Mouse (Mus musculus) left cerebral cortex, postnatal 36 days (tissue): Measurements from ENCODE around the gene Ubxn6. TPM values are rescaled to one million over a fixed set of nuclear protein-coding genes. Genes with fewer than 3 reads are reported as not detected.
"Not testable (repeated sequence)": the region's sequence is repeated elsewhere in the genome, so short reads cannot be mapped to it uniquely, and the experiment has no call there.

ENCODE experiments used
- DNase-seq, 2 experiments: peaks; one replicate each; pipeline ENCODE4 v3.0.0; 2021 to 2022; ENCODE audit warnings: low spot score in 2 of 2, mixed read lengths in 1 of 2
- intact Hi-C: fragments of 180-260 bp; cut with DNase I; formaldehyde crosslinking; loops from one replicate; pipeline ENCODE4 v1.15.1; 2025
- total RNA-seq, 2 experiments: library from RNA; stranded (reverse); gene quantifications; 2 replicates each; pipeline ENCODE4 v1.2.3; 2021

Gene Ubxn6
- total RNA-seq: 10 to 100 TPM; 87.9 to 94.9 TPM

- intact Hi-C loops: loop anchor here (2.0 kb wide), 1 partner anchor 34 kb away; the partner anchor contains the start of gene Chaf1a
Observed at GRCm38 (mm10) chr17:56074827-56075208, at the start of gene Ubxn6. Gene Ubxn6 (minus strand): TSS chr17:56075028.

GRCm38 (mm10) chr17:56123681-56124340 lies 49.0 kb upstream of the Ubxn6 start:
- no peak for DNase-seq
- intact Hi-C loops: loop anchor here (5.0 kb wide), 1 partner anchor 33 kb away; no protein-coding TSS in a partner anchor

More at GRCm38 (mm10) chr17:56074827-56075208, at the start of gene Ubxn6:
- peak; percentile 98 for DNase-seq

GRCm38 (mm10) chr17:56123161-56123560 lies 48.3 kb upstream of the Ubxn6 start:
- DNase-seq: no peak
- intact Hi-C loops: loop anchor here (5.0 kb wide), 1 partner anchor 34 kb away; no protein-coding TSS in a partner anchor

- intact Hi-C loops: loop anchor here (5.0 kb wide), 1 partner anchor 35 kb away; no protein-coding TSS in a partner anchor
Observed at GRCm38 (mm10) chr17:56121826-56122225, 47.0 kb upstream of the Ubxn6 start, which contains the start of gene Lrg1. Gene Lrg1 (minus strand): TSS chr17:56122001.

GRCm38 (mm10) chr17:56119981-56120880 lies 45.4 kb upstream of the Ubxn6 start:
- intact Hi-C loops: loop anchor here (5.0 kb wide), 1 partner anchor 37 kb away; no protein-coding TSS in a partner anchor
- no peak for DNase-seq

More at GRCm38 (mm10) chr17:56121826-56122225, 47.0 kb upstream of the Ubxn6 start, which contains the start of gene Lrg1:
- DNase-seq: no peak

- intact Hi-C loops: no loop called here
- no peak for DNase-seq
Observed at GRCm38 (mm10) chr17:56119431-56119830, 44.6 kb upstream of the Ubxn6 start.

- peak in 1 of 2 experiments; percentile 45 for DNase-seq
- intact Hi-C loops: no loop called here
Observed at GRCm38 (mm10) chr17:56117251-56117710, 42.5 kb upstream of the Ubxn6 start, which contains the start of gene Plin5. Gene Plin5 (minus strand): TSS chr17:56117596.

- intact Hi-C loops: no loop called here
- no peak for DNase-seq
Observed at GRCm38 (mm10) chr17:56116193-56116592, 41.4 kb upstream of the Ubxn6 start.

- DNase-seq: no peak
- intact Hi-C loops: no loop called here
Observed at GRCm38 (mm10) chr17:56112743-56113142, 37.9 kb upstream of the Ubxn6 start.

GRCm38 (mm10) chr17:56111864-56112263 lies 37.0 kb upstream of the Ubxn6 start:
- peak; percentile 44 to 62 for DNase-seq
- intact Hi-C loops: no loop called here

- no peak for DNase-seq
- intact Hi-C loops: no loop called here
Observed at GRCm38 (mm10) chr17:56111021-56111420, 36.2 kb upstream of the Ubxn6 start.

GRCm38 (mm10) chr17:56110571-56110970 lies 35.7 kb upstream of the Ubxn6 start:
- intact Hi-C loops: no loop called here
- no peak for DNase-seq

- no peak for DNase-seq
- intact Hi-C loops: no loop called here
Observed at GRCm38 (mm10) chr17:56109219-56110051, 34.6 kb upstream of the Ubxn6 start, which contains the start of gene Plin4. Gene Plin4 (minus strand): TSS chr17:56109803.

GRCm38 (mm10) chr17:56108334-56109044 lies 33.7 kb upstream of the Ubxn6 start:
- intact Hi-C loops: no loop called here
- peak; percentile 75 to 77 for DNase-seq

GRCm38 (mm10) chr17:56107736-56108135 lies 32.9 kb upstream of the Ubxn6 start:
- intact Hi-C loops: no loop called here
- no peak for DNase-seq

GRCm38 (mm10) chr17:56106981-56107380 lies 32.2 kb upstream of the Ubxn6 start:
- DNase-seq: no peak

GRCm38 (mm10) chr17:56106436-56106835 lies 31.6 kb upstream of the Ubxn6 start:
- intact Hi-C loops, DNase-seq: not testable (repeated sequence)

More at GRCm38 (mm10) chr17:56106981-56107380, 32.2 kb upstream of the Ubxn6 start:
- intact Hi-C loops: no loop called here

GRCm38 (mm10) chr17:56104821-56105220 lies 30.0 kb upstream of the Ubxn6 start:
- intact Hi-C loops, DNase-seq: not testable (repeated sequence)
